Mouse (Mus musculus): Measurements from ENCODE around the gene Krt18.
"Not testable (repeated sequence)": the region's sequence is repeated elsewhere in the genome, so short reads cannot be mapped to it uniquely, and the experiment has no call there.

Gene Krt18

GRCm38 (mm10) chr15:102072963-102073558 lies 45.1 kb downstream of the Krt18 start:
- DNase-seq, result no peak

- peak; percentile 99 for DNase-seq
These were observed 45.6 kb downstream of the Krt18 start, which contains the start of gene Eif4b for GRCm38 (mm10) chr15:102073559-102074069. Gene Eif4b (plus strand): TSS chr15:102073773.

- peak; percentile 77 for DNase-seq
These were observed 46.2 kb downstream of the Krt18 start for GRCm38 (mm10) chr15:102074070-102074731.

- DNase-seq, result no peak
These were observed 47.1 kb downstream of the Krt18 start for GRCm38 (mm10) chr15:102074876-102075585.

- DNase-seq, result no peak
These were observed 49.2 kb downstream of the Krt18 start for GRCm38 (mm10) chr15:102077111-102077677.

- DNase-seq, result no peak
These were observed 51.2 kb downstream of the Krt18 start for GRCm38 (mm10) chr15:102079221-102079620.

- not testable (repeated sequence) for DNase-seq
These were observed 51.9 kb downstream of the Krt18 start for GRCm38 (mm10) chr15:102079924-102080323.

- no peak for DNase-seq
These were observed 52.4 kb downstream of the Krt18 start for GRCm38 (mm10) chr15:102080429-102080828.
